Mouse (Mus musculus) kidney, adult 2 months (tissue): Measurements from ENCODE around the gene 4930453N24Rik. TPM values are rescaled to one million over a fixed set of nuclear protein-coding genes. Genes with fewer than 3 reads are reported as not detected.

Experiments used
- DNase-seq: peaks from one replicate; pipeline ENCODE4 v3.0.0; 2021
- H3K27ac ChIP-seq: fragments of 200-500 bp; 2 replicates; pipeline ENCODE4 v1.5.1; 2012; ENCODE audit warnings: low read depth, low read length, control low read depth, inconsistent platforms; ENCODE audit not compliant: insufficient read depth
- H3K27me3 ChIP-seq: fragments of 200-500 bp; replicated peaks from 2 replicates; pipeline ENCODE4 v1.6.1; 2012; ENCODE audit warnings: mild to moderate bottlenecking, moderate library complexity, low read length, inconsistent platforms; ENCODE audit not compliant: control insufficient read depth, insufficient read depth
- H3K36me3 ChIP-seq: fragments of 200-500 bp; 2 replicates; pipeline ENCODE4 v1.6.1; 2012; ENCODE audit warnings: mild to moderate bottlenecking, moderate library complexity, low read length, inconsistent platforms; ENCODE audit not compliant: control insufficient read depth, insufficient read depth
- H3K4me1 ChIP-seq: fragments of 200-500 bp; 2 replicates; pipeline ENCODE4 v1.6.1; 2011; ENCODE audit warnings: low read length; ENCODE audit not compliant: control insufficient read depth, insufficient read depth
- H3K4me3 ChIP-seq: fragments of 200-500 bp; 2 replicates; pipeline ENCODE4 v1.5.1; 2011; ENCODE audit warnings: mild to moderate bottlenecking, low read depth, low read length, control low read depth; ENCODE audit not compliant: insufficient read depth
- CTCF ChIP-seq: fragments of 200-500 bp; conservative IDR thresholded peaks from 2 replicates; pipeline ENCODE4 v1.5.1; 2011; ENCODE audit warnings: low read depth, mild to moderate bottlenecking, control low read depth, low read length, moderate library complexity, mixed read lengths; ENCODE audit not compliant: insufficient read depth, insufficient read length
- POLR2A ChIP-seq: fragments of 200-500 bp; IDR thresholded peaks from one replicate; pipeline ENCODE4 v1.6.1; 2011; ENCODE audit warnings: low read depth, low read length, control low read depth
- WGBS: fragments of 180-500 bp; shearing (Covaris S2); methylation state at CpG from one replicate; pipeline ENCODE4 v1.1.7; 2018; 5-methylcytosine and 5-hydroxymethylcytosine counted together
- polyA plus RNA-seq: library from polyadenylated mRNA; depleted of rRNA; stranded (reverse); fragments of >200 nt; gene quantifications from 2 replicates; pipeline ENCODE4 v1.2.3, GENCODE M21; 2012; rRNA removed

Gene 4930453N24Rik
- polyA plus RNA-seq, result 3.6 and 5.3 TPM in 2 replicates

DNA sequence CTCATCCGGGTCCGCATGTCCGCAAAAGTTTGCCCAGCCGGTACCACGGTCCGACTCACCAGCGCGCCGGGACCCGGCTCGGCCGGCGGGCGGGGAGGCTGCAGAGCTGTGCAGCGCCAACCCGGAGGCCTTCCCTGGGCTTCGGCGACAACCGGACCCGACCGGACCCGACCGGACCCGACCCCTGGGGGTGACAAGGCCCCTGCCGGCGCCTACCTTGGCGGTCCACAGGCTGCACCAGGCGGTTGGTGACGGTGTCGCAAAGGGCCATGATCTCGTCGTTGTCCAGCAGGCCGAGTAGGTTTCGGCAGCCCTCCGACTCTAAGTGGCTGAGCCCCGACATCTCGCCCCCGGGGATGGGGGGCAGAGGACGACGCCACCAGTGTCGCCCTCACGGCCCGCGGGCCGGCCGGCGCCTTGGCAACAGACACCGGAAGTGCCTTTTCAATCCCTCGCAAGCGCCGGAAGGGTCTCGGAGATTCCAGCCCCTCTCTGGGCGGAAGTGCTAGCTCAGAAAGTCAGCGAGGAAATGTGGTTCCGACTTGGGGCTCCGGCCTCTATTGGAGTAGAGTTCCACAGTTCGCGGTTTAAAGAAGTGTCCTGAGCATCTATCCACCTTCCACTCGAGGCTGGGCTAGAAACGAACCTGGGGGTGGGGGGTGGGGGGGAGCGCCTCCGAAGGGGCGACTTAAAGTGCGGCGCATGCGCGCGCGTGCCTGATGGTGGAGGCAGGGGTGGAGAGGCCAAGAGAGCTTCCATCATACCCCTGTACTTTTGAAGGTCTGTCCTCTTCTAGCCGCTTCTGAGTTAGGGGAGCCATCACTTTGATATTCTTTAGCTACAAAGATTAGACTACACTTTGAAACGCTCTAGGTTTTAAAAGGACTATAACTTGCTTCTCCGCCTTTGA is at the start of gene 4930453N24Rik:
Gene 4930453N24Rik, minus strand, starts transcription at position 641 of the 910 bp plus-strand sequence.
- TF ChIP-seq POLR2A (peak; percentile 26), CTCF (no peak)
- DNase-seq, result peak; percentile 92
- peaks cover 2% of the 10 kb centered on the region for H3K36me3 ChIP-seq
- 3% methylated on average over 72 of the region's 72 CpGs for WGBS
- peak within 1 kb of the TSS; percentile 81 for H3K27ac ChIP-seq
- no peaks in the 10 kb centered on the region for H3K27me3 ChIP-seq
- H3K4me3 ChIP-seq, result peak within 1 kb of the TSS; percentile 87
- no peaks in the 10 kb centered on the region for H3K4me1 ChIP-seq

DNA sequence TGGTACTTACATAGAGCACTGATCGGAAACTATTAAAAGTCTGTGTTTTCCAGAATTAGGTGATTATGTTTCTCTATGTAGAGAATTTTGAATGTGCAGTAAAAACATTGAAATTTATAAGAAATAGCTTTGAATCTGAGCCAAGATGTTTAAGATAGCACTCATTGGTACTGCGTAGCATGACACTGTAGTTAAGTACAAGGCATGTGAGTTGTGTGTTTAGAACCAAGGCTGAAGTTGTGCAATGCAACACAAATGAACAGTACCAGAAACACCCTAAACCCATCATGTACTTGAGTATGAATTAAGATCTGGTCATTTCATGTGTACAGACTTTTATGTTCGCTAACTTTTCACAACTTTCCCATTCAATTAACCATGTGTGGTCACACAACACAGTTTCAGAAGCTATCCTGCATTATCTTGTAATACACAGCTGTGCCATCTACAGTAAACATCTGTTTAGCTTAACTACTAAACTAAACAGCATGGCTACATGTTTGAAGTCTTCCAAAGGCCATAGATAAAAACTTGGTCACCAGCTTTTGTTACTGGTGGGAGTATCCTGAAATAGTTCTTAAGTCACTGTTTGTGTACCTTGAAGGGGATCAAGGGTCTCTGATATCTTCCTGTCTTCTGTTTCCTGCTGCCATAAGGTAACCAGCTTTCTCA is 46.3 kb upstream of the 4930453N24Rik start:
- Histone ChIP-seq H3K4me3 (no peak overlapping the region), H3K36me3 (no peaks in the 10 kb centered on the region; the same call in 1 of the 2 replicates), H3K27me3 (no peaks in the 10 kb centered on the region), H3K27ac (no peak overlapping the region), H3K4me1 (no peaks in the 10 kb centered on the region)
- WGBS, result 95% methylated on average over 3 of the region's 3 CpGs
- TF ChIP-seq POLR2A (no peak), CTCF (no peak)
- DNase-seq, result no peak

DNA sequence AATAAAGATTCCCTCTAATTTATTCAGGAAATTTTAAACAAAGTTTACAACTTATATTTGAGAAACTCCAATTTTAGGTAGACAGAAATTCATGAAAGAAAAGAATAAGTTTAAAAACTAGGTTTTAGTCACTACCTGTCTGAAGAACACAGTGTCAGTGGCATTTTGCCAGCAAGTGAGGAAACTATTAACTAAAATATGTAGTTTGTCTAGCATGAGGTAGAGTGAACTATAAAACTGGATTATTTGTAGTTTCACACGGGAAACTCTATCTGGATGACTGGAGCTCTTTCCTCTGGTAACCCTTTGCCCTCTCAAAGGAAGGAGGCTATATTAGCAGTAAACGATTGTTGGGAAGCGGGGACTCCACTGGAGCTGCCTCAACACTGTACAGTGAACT is 32.1 kb upstream of the 4930453N24Rik start:
- Histone ChIP-seq H3K4me3 (no peak overlapping the region), H3K4me1 (no peaks in the 10 kb centered on the region), H3K27me3 (no peaks in the 10 kb centered on the region), H3K36me3 (peaks cover 2% of the 10 kb centered on the region; the same call in 1 of the 2 replicates), H3K27ac (no peak overlapping the region)
- DNase-seq, result peak; percentile 53
- WGBS, result 32% methylated on average over 3 of the region's 3 CpGs
- TF ChIP-seq POLR2A (no peak), CTCF (no peak)

DNA sequence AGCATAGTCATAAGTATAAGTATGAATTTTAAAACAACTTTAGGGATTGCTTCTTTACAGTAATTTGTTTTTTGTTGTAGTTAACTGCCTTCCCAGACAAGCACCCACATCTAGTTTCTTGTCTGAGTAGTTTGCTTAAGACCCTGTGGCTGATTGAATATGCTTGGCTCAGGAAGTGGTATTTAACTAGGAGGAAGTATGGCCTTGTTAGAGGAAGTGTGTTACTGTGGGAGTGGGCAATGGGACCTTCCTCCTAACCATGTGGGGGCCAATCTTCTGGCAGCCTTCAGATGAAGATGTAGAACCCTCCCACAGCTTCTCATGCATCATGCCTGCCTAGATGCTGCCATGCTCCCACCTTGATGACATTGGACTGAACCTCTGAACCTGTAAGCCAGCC is 30.7 kb upstream of the 4930453N24Rik start:
- H3K36me3 ChIP-seq, result peaks cover 2% of the 10 kb centered on the region; the same call in 1 of the 2 replicates
- no peaks in the 10 kb centered on the region for H3K4me1 ChIP-seq
- TF ChIP-seq POLR2A (no peak), CTCF (no peak)

DNA sequence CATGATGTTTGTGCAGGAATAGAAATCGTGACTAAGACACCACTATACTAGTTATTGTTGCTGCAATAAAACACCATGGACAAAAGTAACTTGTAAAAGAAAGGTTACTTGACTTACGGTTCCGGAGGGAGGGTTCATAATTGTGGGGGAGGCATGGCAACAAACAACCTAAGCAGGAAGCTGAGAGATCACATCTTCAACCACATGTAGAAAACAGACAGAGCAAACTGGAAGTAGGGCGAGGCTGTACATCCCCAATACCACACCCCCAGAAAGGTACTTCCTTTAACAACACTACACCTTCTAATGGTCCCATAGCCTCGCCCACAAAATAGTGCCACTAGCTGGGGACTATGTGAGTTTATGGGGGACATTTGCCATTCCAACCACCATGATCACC is 29.4 kb upstream of the 4930453N24Rik start:
- no peak for TF ChIP-seq POLR2A
- TF ChIP-seq CTCF, result no peak
- Histone ChIP-seq H3K27ac (no peak overlapping the region), H3K36me3 (peaks cover 2% of the 10 kb centered on the region; the same call in 1 of the 2 replicates), H3K27me3 (no peaks in the 10 kb centered on the region), H3K4me1 (no peaks in the 10 kb centered on the region), H3K4me3 (no peak overlapping the region)
- DNase-seq, result no peak
- 91% methylated on average over 5 of the region's 5 CpGs for WGBS

More for the DNA sequence above, 30.7 kb upstream of the 4930453N24Rik start:
- Histone ChIP-seq H3K27ac (no peak overlapping the region), H3K27me3 (no peaks in the 10 kb centered on the region), H3K4me3 (no peak overlapping the region)
- no peak for DNase-seq

DNA sequence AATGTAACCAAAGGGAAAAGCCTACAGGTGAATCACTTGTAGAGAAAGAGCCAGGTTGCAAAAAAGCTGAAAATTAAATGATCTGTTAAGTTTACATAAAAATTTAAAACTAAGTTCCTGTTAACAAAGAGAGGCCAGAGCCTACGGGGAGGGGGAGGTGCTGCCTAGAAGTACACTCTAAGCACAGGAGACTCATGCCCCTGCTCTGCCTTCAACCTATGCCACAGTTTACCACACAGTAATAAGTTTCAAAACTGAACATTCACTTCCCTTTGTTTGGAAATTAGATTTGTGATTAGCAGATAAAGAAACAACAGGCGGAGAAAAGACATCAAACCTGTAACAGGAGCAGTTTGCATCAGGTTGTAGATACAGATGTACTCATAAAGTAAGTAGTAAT is 23.8 kb upstream of the 4930453N24Rik start:
- Histone ChIP-seq H3K27me3 (no peaks in the 10 kb centered on the region), H3K4me1 (no peaks in the 10 kb centered on the region), H3K4me3 (no peak overlapping the region), H3K36me3 (no peaks in the 10 kb centered on the region), H3K27ac (no peak overlapping the region; the same call in 1 of the 2 replicates)
- TF ChIP-seq CTCF (no peak), POLR2A (no peak)
- 59% methylated on average over 2 of the region's 2 CpGs for WGBS
- no peak for DNase-seq

DNA sequence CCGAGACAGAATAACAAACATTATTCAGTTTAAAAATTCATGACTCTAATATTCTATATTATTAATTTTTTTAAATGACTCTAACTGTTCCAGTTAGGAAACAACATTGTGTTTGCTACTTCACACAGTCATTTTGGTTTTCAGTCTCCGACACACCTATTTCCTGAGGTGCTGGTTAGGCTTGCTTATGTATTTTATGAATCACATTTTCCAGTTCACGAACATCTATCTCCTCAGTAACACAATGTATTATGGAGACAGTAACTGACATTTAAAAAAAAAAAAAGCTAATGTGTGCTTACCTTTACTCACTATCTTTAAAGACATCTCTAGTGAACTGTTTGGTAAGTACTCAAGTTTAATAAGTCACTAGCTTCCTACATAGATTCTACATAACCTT is 18.7 kb upstream of the 4930453N24Rik start:
- no peak for TF ChIP-seq CTCF
- no peak for TF ChIP-seq POLR2A

More for the DNA sequence above, 18.7 kb upstream of the 4930453N24Rik start:
- DNase-seq, result no peak
- no peak overlapping the region for H3K27ac ChIP-seq
- H3K4me1 ChIP-seq, result no peaks in the 10 kb centered on the region
- no peaks in the 10 kb centered on the region; the same call in 1 of the 2 replicates for H3K36me3 ChIP-seq
- H3K27me3 ChIP-seq, result no peaks in the 10 kb centered on the region
- H3K4me3 ChIP-seq, result no peak overlapping the region
- 87% methylated on average over 3 of the region's 3 CpGs for WGBS
